Mouse (Mus musculus) liver, postnatal 0 days (tissue): ENCODE results near the gene Ppil6.

Source experiments
- CTCF ChIP-seq: sonication (generic); IDR thresholded peaks from 2 replicates; pipeline ENCODE4 v1.5.1; 2016; ENCODE audit warnings: antibody characterized with exemption, low read depth
- EP300 ChIP-seq: IDR thresholded peaks from 2 replicates; pipeline ENCODE4 v1.6.1; 2016; ENCODE audit warnings: antibody characterized with exemption, low read depth, mild to moderate bottlenecking

GRCm38 (mm10) chr10:41448216-41448615 lies 42.0 kb upstream of the Ppil6 start:
- TF ChIP-seq CTCF (no peak), EP300 (no peak)
